Mouse (Mus musculus) hindbrain, embryonic 12.5 days (tissue): Measurements from ENCODE around the gene Napb. TPM values are rescaled to one million over a fixed set of nuclear protein-coding genes. Genes with fewer than 3 reads are reported as not detected.

ENCODE experiments used
- ATAC-seq: fragments of 200-750 bp; cut with Nextera tagmentation; 2 replicates; pipeline ENCODE4 v1.8.0; 2017; ENCODE audit warnings: moderate TSS enrichment; ENCODE audit not compliant: low FRiP score
- H3K27ac ChIP-seq: fragments of 300-500 bp; sonication (generic); 2 replicates; pipeline ENCODE4 v1.5.1; 2016; ENCODE audit warnings: mild to moderate bottlenecking
- H3K27me3 ChIP-seq: fragments of 300-500 bp; sonication (generic); 2 replicates; pipeline ENCODE4 v1.6.1; 2016; ENCODE audit warnings: mild to moderate bottlenecking
- H3K36me3 ChIP-seq: fragments of 300-500 bp; sonication (generic); 2 replicates; pipeline ENCODE4 v1.6.1; 2016; ENCODE audit warnings: mild to moderate bottlenecking
- H3K4me1 ChIP-seq: fragments of 300-500 bp; sonication (generic); 2 replicates; pipeline ENCODE4 v1.6.1; 2016
- H3K4me2 ChIP-seq: fragments of 300-500 bp; sonication (generic); replicated peaks from 2 replicates; pipeline ENCODE4 v1.6.1; 2016; ENCODE audit warnings: mild to moderate bottlenecking
- H3K4me3 ChIP-seq: fragments of 300-500 bp; sonication (generic); 2 replicates; pipeline ENCODE4 v1.5.1; 2016; ENCODE audit warnings: mild to moderate bottlenecking
- H3K9ac ChIP-seq: fragments of 300-500 bp; sonication (generic); 2 replicates; pipeline ENCODE4 v1.6.1; 2016; ENCODE audit warnings: mild to moderate bottlenecking, moderate library complexity
- H3K9me3 ChIP-seq: fragments of 300-500 bp; sonication (generic); replicated peaks from 2 replicates; pipeline ENCODE4 v1.6.1; 2016; ENCODE audit warnings: mild to moderate bottlenecking
- WGBS: fragments of 180-500 bp; shearing (Covaris S2); methylation state at CpG from one replicate; pipeline ENCODE4 v1.1.7; 2016; 5-methylcytosine and 5-hydroxymethylcytosine counted together
- polyA plus RNA-seq: library from polyadenylated mRNA; unstranded; fragments of >200 nt; fragmentation: Nextera tagmentation; extraction: Ambion mirVana; gene quantifications from 2 replicates; pipeline ENCODE4 v1.2.1, GENCODE M21; 2016

The Napb gene
- polyA plus RNA-seq, 1 experiment from 2014 or later, result 25.6 TPM

- ATAC-seq, result no peak
- Histone ChIP-seq H3K9ac (no peak overlapping the region), H3K4me2 (no peak overlapping the region), H3K4me1 (peaks cover 17% of the 10 kb centered on the region), H3K36me3 (peaks cover 52% of the 10 kb centered on the region), H3K27me3 (no peaks in the 10 kb centered on the region), H3K4me3 (no peak overlapping the region), H3K9me3 (no peaks in the 10 kb centered on the region), H3K27ac (no peak overlapping the region)
- WGBS, result 95% methylated on average over 2 of the region's 2 CpGs
Observed at GRCm38 (mm10) chr2:148684972-148685371, 47.3 kb downstream of the Napb start.

- ATAC-seq, result no peak
Observed at GRCm38 (mm10) chr2:148683031-148683430, 49.2 kb downstream of the Napb start.

GRCm38 (mm10) chr2:148681461-148681891 lies 50.8 kb downstream of the Napb start:
- H3K4me1 ChIP-seq, result peaks cover 36% of the 10 kb centered on the region
- no peaks in the 10 kb centered on the region for H3K9me3 ChIP-seq
- H3K27ac ChIP-seq, result peak overlapping the region; percentile 90
- H3K27me3 ChIP-seq, result no peaks in the 10 kb centered on the region
- peaks cover 28% of the 10 kb centered on the region for H3K36me3 ChIP-seq
- 10% methylated on average over 17 of the region's 17 CpGs for WGBS
- peak; percentile 67 for ATAC-seq
- peak overlapping the region; percentile 85 for H3K4me3 ChIP-seq
- peak overlapping the region; percentile 86 for H3K4me2 ChIP-seq
- peak overlapping the region; percentile 83 for H3K9ac ChIP-seq

More at GRCm38 (mm10) chr2:148683031-148683430, 49.2 kb downstream of the Napb start:
- Histone ChIP-seq H3K4me3 (no peak overlapping the region), H3K9ac (no peak overlapping the region), H3K27ac (no peak overlapping the region), H3K4me1 (peaks cover 34% of the 10 kb centered on the region), H3K9me3 (no peaks in the 10 kb centered on the region), H3K27me3 (no peaks in the 10 kb centered on the region), H3K36me3 (peaks cover 37% of the 10 kb centered on the region), H3K4me2 (no peak overlapping the region)
- 96% methylated on average over 1 of the region's 1 CpGs for WGBS

- Histone ChIP-seq H3K27ac (peak within 1 kb of the TSS; percentile 90), H3K4me1 (peaks cover 36% of the 10 kb centered on the region), H3K9me3 (no peaks in the 10 kb centered on the region), H3K4me2 (peak within 1 kb of the TSS; percentile 86), H3K4me3 (peak within 1 kb of the TSS; percentile 85), H3K27me3 (no peaks in the 10 kb centered on the region), H3K36me3 (peaks cover 28% of the 10 kb centered on the region), H3K9ac (peak within 1 kb of the TSS; percentile 83)
- ATAC-seq, result peak; percentile 93
- WGBS, result under 1% methylated on average over 39 of the region's 39 CpGs
Observed at GRCm38 (mm10) chr2:148680775-148681291, 51.4 kb downstream of the Napb start, which contains the start of gene Gzf1. Gene Gzf1 (plus strand): TSS chr2:148681023.

- H3K27me3 ChIP-seq, result no peaks in the 10 kb centered on the region
Observed at GRCm38 (mm10) chr2:148679346-148679745, 52.9 kb downstream of the Napb start.

GRCm38 (mm10) chr2:148677801-148678200 lies 54.5 kb downstream of the Napb start:
- 7% methylated on average over 26 of the region's 26 CpGs for WGBS

More at GRCm38 (mm10) chr2:148679346-148679745, 52.9 kb downstream of the Napb start:
- H3K4me1 ChIP-seq, result peaks cover 37% of the 10 kb centered on the region
- H3K36me3 ChIP-seq, result peaks cover 22% of the 10 kb centered on the region
- peak overlapping the region; percentile 10 for H3K4me3 ChIP-seq
- H3K9ac ChIP-seq, result peak overlapping the region; percentile 28; the same call in 1 of the 2 replicates
- peak; percentile 23; the same call in 1 of the 2 replicates for ATAC-seq
- peak overlapping the region; percentile 86 for H3K27ac ChIP-seq
- WGBS, result 5% methylated on average over 9 of the region's 9 CpGs
- peak overlapping the region; percentile 86 for H3K4me2 ChIP-seq
- H3K9me3 ChIP-seq, result no peaks in the 10 kb centered on the region

GRCm38 (mm10) chr2:148672199-148673096 lies 59.8 kb downstream of the Napb start, which contains the start of gene Nxt1:
Gene Nxt1 (plus strand): TSS chr2:148672601.
- peak within 1 kb of the TSS; percentile 76 for H3K9ac ChIP-seq
- H3K36me3 ChIP-seq, result peaks cover 16% of the 10 kb centered on the region
- H3K9me3 ChIP-seq, result no peaks in the 10 kb centered on the region
- H3K27ac ChIP-seq, result peak within 1 kb of the TSS; percentile 78
- under 1% methylated on average over 58 of the region's 58 CpGs for WGBS
- peak; percentile 100 for ATAC-seq
- H3K27me3 ChIP-seq, result no peaks in the 10 kb centered on the region
- peaks cover 16% of the 10 kb centered on the region for H3K4me1 ChIP-seq
- peak within 1 kb of the TSS; percentile 77 for H3K4me3 ChIP-seq
- H3K4me2 ChIP-seq, result peak within 1 kb of the TSS; percentile 91

More at GRCm38 (mm10) chr2:148677801-148678200, 54.5 kb downstream of the Napb start:
- peak overlapping the region; percentile 86 for H3K4me2 ChIP-seq
- ATAC-seq, result peak; percentile 49
- H3K4me1 ChIP-seq, result peaks cover 49% of the 10 kb centered on the region
- peaks cover 16% of the 10 kb centered on the region for H3K36me3 ChIP-seq
- H3K9me3 ChIP-seq, result no peaks in the 10 kb centered on the region
- H3K27me3 ChIP-seq, result no peaks in the 10 kb centered on the region
- H3K27ac ChIP-seq, result peak overlapping the region; percentile 80
- peak overlapping the region; percentile 18 for H3K9ac ChIP-seq
- peak overlapping the region; percentile 34 for H3K4me3 ChIP-seq

GRCm38 (mm10) chr2:148663458-148663857 lies 68.8 kb downstream of the Napb start:
- H3K4me3 ChIP-seq, result no peak overlapping the region
- H3K36me3 ChIP-seq, result no peaks in the 10 kb centered on the region
- H3K4me2 ChIP-seq, result no peak overlapping the region
- H3K27ac ChIP-seq, result no peak overlapping the region
- H3K27me3 ChIP-seq, result no peaks in the 10 kb centered on the region
- no peaks in the 10 kb centered on the region for H3K9me3 ChIP-seq
- 97% methylated on average over 1 of the region's 1 CpGs for WGBS
- no peak overlapping the region for H3K9ac ChIP-seq
- ATAC-seq, result no peak
- no peaks in the 10 kb centered on the region for H3K4me1 ChIP-seq

- H3K27me3 ChIP-seq, result no peaks in the 10 kb centered on the region
- 3% methylated on average over 3 of the region's 3 CpGs for WGBS
- H3K36me3 ChIP-seq, result no peaks in the 10 kb centered on the region
- no peak overlapping the region for H3K9ac ChIP-seq
- no peak overlapping the region for H3K4me3 ChIP-seq
- 0 out of 2 replicates have a peak, but pooled peaks cover 8% of the 10 kb centered on the region for H3K4me1 ChIP-seq
- H3K9me3 ChIP-seq, result no peaks in the 10 kb centered on the region
- 0 out of 2 replicates have a peak, but pooled peaks have one; percentile 27 for ATAC-seq
- H3K4me2 ChIP-seq, result no peak overlapping the region
- H3K27ac ChIP-seq, result no peak overlapping the region
Observed at GRCm38 (mm10) chr2:148654961-148655360, 77.3 kb downstream of the Napb start.

- H3K9ac ChIP-seq, result no peak overlapping the region
- 0 out of 2 replicates have a peak, but pooled peaks cover 8% of the 10 kb centered on the region for H3K4me1 ChIP-seq
- H3K27ac ChIP-seq, result peak overlapping the region; percentile 9
- no peak overlapping the region for H3K4me3 ChIP-seq
- no peaks in the 10 kb centered on the region for H3K36me3 ChIP-seq
- H3K4me2 ChIP-seq, result no peak overlapping the region
- no peaks in the 10 kb centered on the region for H3K9me3 ChIP-seq
- H3K27me3 ChIP-seq, result no peaks in the 10 kb centered on the region
- peak; percentile 90 for ATAC-seq
- WGBS, result 10% methylated on average over 3 of the region's 3 CpGs
Observed at GRCm38 (mm10) chr2:148650587-148651357, 81.5 kb downstream of the Napb start.

- Histone ChIP-seq H3K4me2 (no peak overlapping the region), H3K4me1 (no peaks in the 10 kb centered on the region), H3K27me3 (no peaks in the 10 kb centered on the region), H3K9me3 (no peaks in the 10 kb centered on the region), H3K9ac (no peak overlapping the region), H3K4me3 (no peak overlapping the region), H3K27ac (no peak overlapping the region), H3K36me3 (no peaks in the 10 kb centered on the region)
- no peak for ATAC-seq
- 78% methylated on average over 6 of the region's 6 CpGs for WGBS
Observed at GRCm38 (mm10) chr2:148644421-148645000, 87.8 kb downstream of the Napb start.
